ENCODE assay signal across 9 mouse cellular contexts in the genomic region with DNA sequence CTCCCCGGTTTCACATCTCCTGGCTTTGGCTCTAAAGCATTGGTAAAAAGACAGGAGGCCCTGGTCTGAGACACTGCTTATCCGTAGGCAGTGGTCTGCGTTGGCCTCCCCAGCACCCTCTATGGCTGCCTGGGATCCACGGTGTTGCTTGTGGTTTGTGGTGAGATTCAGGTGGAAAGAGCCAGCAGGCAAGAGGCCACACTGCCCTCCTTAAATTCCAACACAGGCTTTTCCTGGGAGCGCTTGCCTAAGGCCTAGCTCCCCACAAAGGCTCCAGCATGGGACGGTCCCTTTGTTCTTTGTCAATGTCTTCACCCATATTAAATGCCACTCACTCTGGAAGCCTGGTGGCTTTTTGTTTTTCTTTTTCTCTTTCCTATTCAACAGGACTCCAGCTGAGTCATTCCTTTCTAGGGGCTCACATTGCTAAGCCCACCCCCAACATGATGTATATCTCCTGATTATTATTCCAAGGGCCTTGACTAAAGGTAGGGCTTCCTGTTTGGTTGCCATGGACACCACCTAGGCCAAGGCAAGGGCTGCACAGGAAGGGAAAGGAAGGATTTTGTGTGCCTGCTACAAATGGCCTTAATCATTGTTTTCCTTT.
DNase-seq lines count a peak whose midpoint lies in the region; ATAC-seq and TF ChIP-seq lines count a peak whose summit lies in the region.
"Had no signal": no experiment of that assay in that cellular context is flagged by ENCODE, and none has a peak within 500 bp of the region (broad histone marks: within the 10 kb centered on the region; RNA-seq: fewer than 3 reads in every experiment).

No protein-coding gene starts in this region.

- no peak for TF ChIP-seq CTCF in left cerebral cortex, adult 2 months (IDR thresholded peaks at IDR 0.05)

- H3K4me2 ChIP-seq in embryonic facial prominence, embryonic 11.5 days (ENCODE audit: low read depth, low read length): no peak overlapping the region
- no peak overlapping the region for H3K4me2 ChIP-seq in intestine, embryonic 15.5 days (replicated peaks)
- no peak overlapping the region for H3K4me2 ChIP-seq in stomach, embryonic 14.5 days (replicated peaks; ENCODE audit: low read depth, low read length)

- no peaks in the 10 kb centered on the region; the same call in 1 of the 2 replicates for H3K4me1 ChIP-seq in embryonic facial prominence, embryonic 11.5 days (ENCODE audit: control insufficient read depth, insufficient read depth, low read length)
- H3K4me1 ChIP-seq in intestine, embryonic 15.5 days (replicated peaks): peaks cover 23% of the 10 kb centered on the region
- peaks cover 23% of the 10 kb centered on the region for H3K4me1 ChIP-seq in stomach, embryonic 14.5 days (ENCODE audit: control insufficient read depth, insufficient read depth, low read length)

- peak overlapping the region; percentile 81 for H3K27ac ChIP-seq in left cerebral cortex, adult 2 months
- peak overlapping the region; percentile 73 for H3K27ac ChIP-seq in embryonic facial prominence, embryonic 11.5 days (replicated peaks; ENCODE audit: low read depth, low read length)
- H3K27ac ChIP-seq in intestine, embryonic 15.5 days: peak overlapping the region; percentile 13
- peak overlapping the region; percentile 66; the same call in 1 of the 2 replicates for H3K27ac ChIP-seq in stomach, embryonic 14.5 days (ENCODE audit: low read length)
- H3K27ac ChIP-seq: gastrocnemius, adult 2 months had no signal

- no peak for DNase-seq in left cerebral cortex, adult 2 months (ENCODE audit: extremely low spot score in 1 of 2, low spot score in 2 of 2)
- DNase-seq in left cerebral cortex, postnatal 4 days: no peak
- DNase-seq in embryonic facial prominence, embryonic 11.5 days (ENCODE audit: low spot score): peak; percentile 77
- DNase-seq in cerebellum, postnatal 14 days: no peak
- no peak for DNase-seq in frontal cortex, adult 2 months (ENCODE audit: extremely low spot score in 1 of 2, low spot score in 1 of 2)

- H3K36me3 ChIP-seq in embryonic facial prominence, embryonic 11.5 days (replicated peaks; ENCODE audit: control insufficient read depth, insufficient read depth, low read depth, low read length): no peaks in the 10 kb centered on the region
- no peaks in the 10 kb centered on the region for H3K36me3 ChIP-seq in intestine, embryonic 15.5 days
- no peaks in the 10 kb centered on the region for H3K36me3 ChIP-seq in stomach, embryonic 14.5 days (ENCODE audit: control insufficient read depth, insufficient read depth, low read length)

- ATAC-seq in embryonic facial prominence, embryonic 11.5 days (replicated peaks; ENCODE audit: insufficient number of reproducible peaks, low FRiP score, low TSS enrichment, low read depth): peak; percentile 85
- no peak for ATAC-seq in intestine, embryonic 15.5 days
- no peak for ATAC-seq in stomach, embryonic 14.5 days (ENCODE audit: insufficient number of reproducible peaks, insufficient read depth, low FRiP score, low read depth)
- no peak for ATAC-seq in inflammation-experienced regulatory T-cells, adult 6 months

- peak overlapping the region; percentile 32; the same call in 1 of the 2 replicates for H3K9ac ChIP-seq in embryonic facial prominence, embryonic 11.5 days (replicated peaks; ENCODE audit: low read length)
- H3K9ac ChIP-seq in intestine, embryonic 15.5 days: no peak overlapping the region
- no peak overlapping the region for H3K9ac ChIP-seq in stomach, embryonic 14.5 days (replicated peaks; ENCODE audit: low read depth, low read length)

- intact Hi-C loops in left cerebral cortex, adult 2 months (cut with DNase I): no loop called here
- intact Hi-C loops in left cerebral cortex, postnatal 4 days (cut with DNase I): no loop called here

- WGBS in embryonic facial prominence, embryonic 11.5 days: 47% methylated on average over 6 of the region's 6 CpGs
- WGBS in intestine, embryonic 15.5 days: 78% methylated on average over 6 of the region's 6 CpGs
- WGBS in stomach, embryonic 14.5 days: 65% methylated on average over 6 of the region's 6 CpGs

- no peaks in the 10 kb centered on the region for H3K27me3 ChIP-seq in embryonic facial prominence, embryonic 11.5 days (ENCODE audit: control insufficient read depth, insufficient read depth, low read length)
- no peaks in the 10 kb centered on the region for H3K27me3 ChIP-seq in intestine, embryonic 15.5 days (replicated peaks)
- H3K27me3 ChIP-seq in stomach, embryonic 14.5 days (ENCODE audit: control insufficient read depth, insufficient read depth, low read length): no peaks in the 10 kb centered on the region

- no peak overlapping the region for H3K4me3 ChIP-seq in left cerebral cortex, adult 2 months
- H3K4me3 ChIP-seq in embryonic facial prominence, embryonic 11.5 days (ENCODE audit: low read depth, low read length): no peak overlapping the region
- H3K4me3 ChIP-seq in intestine, embryonic 15.5 days (replicated peaks): no peak overlapping the region
- H3K4me3 ChIP-seq in stomach, embryonic 14.5 days (ENCODE audit: low read depth, low read length): no peak overlapping the region
- H3K4me3 ChIP-seq: gastrocnemius, adult 2 months had no signal

- H3K9me3 ChIP-seq in embryonic facial prominence, embryonic 11.5 days (replicated peaks; ENCODE audit: control insufficient read depth, low read length): no peaks in the 10 kb centered on the region
- H3K9me3 ChIP-seq in intestine, embryonic 15.5 days: no peaks in the 10 kb centered on the region
- no peaks in the 10 kb centered on the region for H3K9me3 ChIP-seq in stomach, embryonic 14.5 days (ENCODE audit: control insufficient read depth, low read depth, low read length)

Comparison
In these comparisons a context has a peak if more than half of its experiments do, and no peak if none do; other contexts are left out.
1. H3K27ac ChIP-seq: peak in every context shown above with its lines; median percentile 81 in left cerebral cortex, adult 2 months; 73 in embryonic facial prominence, embryonic 11.5 days; 66 in stomach, embryonic 14.5 days; 13 in intestine, embryonic 15.5 days.